Mouse (Mus musculus) ES-Bruce4 (cell line): ENCODE data around the gene Lhfpl5. TPM values are rescaled to one million over a fixed set of nuclear protein-coding genes. Genes with fewer than 3 reads are reported as not detected.

ENCODE experiments used
- H3K27ac ChIP-seq: 2 replicates; pipeline ENCODE4 v1.5.1; 2012; ENCODE audit warnings: low read length, inconsistent platforms; ENCODE audit not compliant: insufficient read depth
- H3K27me3 ChIP-seq: 2 replicates; pipeline ENCODE4 v1.6.1; 2012; ENCODE audit warnings: mild to moderate bottlenecking, low read length, inconsistent platforms; ENCODE audit not compliant: control insufficient read depth, poor library complexity, insufficient read depth, severe bottlenecking
- H3K36me3 ChIP-seq: 2 replicates; pipeline ENCODE4 v1.6.1; 2012; ENCODE audit warnings: inconsistent platforms, mild to moderate bottlenecking, low read length, moderate library complexity; ENCODE audit not compliant: control insufficient read depth, poor library complexity, insufficient read depth, severe bottlenecking
- H3K4me1 ChIP-seq: one replicate; pipeline ENCODE4 v1.8.1; 2011; ENCODE audit warnings: low read length; ENCODE audit not compliant: control insufficient read depth, insufficient read depth
- H3K4me3 ChIP-seq: 2 replicates; pipeline ENCODE4 v1.5.1; 2011; ENCODE audit warnings: low read depth, mild to moderate bottlenecking, low read length
- H3K9ac ChIP-seq: 2 replicates; pipeline ENCODE4 v1.6.1; 2012; ENCODE audit warnings: low read depth, mild to moderate bottlenecking, inconsistent platforms; ENCODE audit not compliant: poor library complexity, severe bottlenecking
- H3K9me3 ChIP-seq: replicated peaks from 2 replicates; pipeline ENCODE4 v1.6.1; 2012; ENCODE audit warnings: mild to moderate bottlenecking, low read length, inconsistent platforms; ENCODE audit not compliant: control insufficient read depth, poor library complexity, insufficient read depth, severe bottlenecking
- CTCF ChIP-seq: IDR thresholded peaks from one replicate; pipeline ENCODE4 v1.8.1; 2011; ENCODE audit warnings: low read depth, low read length
- EP300 ChIP-seq: IDR thresholded peaks from 2 replicates; pipeline ENCODE4 v1.6.1; 2011; ENCODE audit warnings: low read depth, low read length; ENCODE audit not compliant: insufficient read depth
- POLR2A ChIP-seq: IDR thresholded peaks from one replicate; pipeline ENCODE4 v1.8.1; 2011; ENCODE audit warnings: low read length; ENCODE audit not compliant: insufficient read depth
- polyA plus RNA-seq: library from polyadenylated mRNA; stranded (reverse); fragments of >200 nt; gene quantifications from 2 replicates; pipeline ENCODE4 v1.2.4, GENCODE M21; 2011; ENCODE audit warnings: low read depth; ENCODE audit not compliant: missing spikeins, insufficient read depth, insufficient read length

Gene Lhfpl5
- polyA plus RNA-seq, 1 experiment = not detected

GRCm38 (mm10) chr17:28531946-28532345, 43.5 kb upstream of the Lhfpl5 start:
- Histone ChIP-seq H3K27me3 (no peaks in the 10 kb centered on the region), H3K9me3 (no peaks in the 10 kb centered on the region), H3K4me3 (peak overlapping the region; percentile 12; the same call in 1 of the 2 replicates), H3K36me3 (no peaks in the 10 kb centered on the region), H3K27ac (no peak overlapping the region), H3K9ac (no peak overlapping the region), H3K4me1 (no peaks in the 10 kb centered on the region)
- TF ChIP-seq EP300 (no peak), POLR2A (no peak), CTCF (no peak)

DNA sequence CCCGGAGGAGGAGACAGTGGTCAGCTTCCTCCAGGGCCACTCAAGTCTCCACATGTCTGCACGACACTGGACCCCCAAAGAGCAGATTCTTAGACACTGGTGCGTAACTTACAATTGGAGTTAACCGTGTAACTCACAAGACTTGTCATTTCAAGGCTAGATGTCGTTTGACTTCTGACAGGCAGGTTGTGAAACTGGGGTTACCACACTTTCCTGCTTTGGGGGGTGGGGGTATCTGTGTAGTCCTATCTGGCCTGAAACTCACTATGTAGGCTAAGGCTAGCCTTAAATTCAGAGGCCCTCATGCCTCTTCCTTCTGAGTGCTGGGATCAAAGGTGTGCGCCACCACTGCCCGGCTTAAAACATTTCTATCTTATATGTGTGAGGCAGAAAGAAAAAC, 42.9 kb upstream of the Lhfpl5 start:
- Histone ChIP-seq H3K36me3 (no peaks in the 10 kb centered on the region), H3K9me3 (no peaks in the 10 kb centered on the region), H3K4me1 (no peaks in the 10 kb centered on the region), H3K9ac (no peak overlapping the region), H3K27ac (no peak overlapping the region), H3K27me3 (no peaks in the 10 kb centered on the region), H3K4me3 (no peak overlapping the region)
- TF ChIP-seq EP300 = no peak
- no peak for TF ChIP-seq CTCF
- no peak for TF ChIP-seq POLR2A

DNA sequence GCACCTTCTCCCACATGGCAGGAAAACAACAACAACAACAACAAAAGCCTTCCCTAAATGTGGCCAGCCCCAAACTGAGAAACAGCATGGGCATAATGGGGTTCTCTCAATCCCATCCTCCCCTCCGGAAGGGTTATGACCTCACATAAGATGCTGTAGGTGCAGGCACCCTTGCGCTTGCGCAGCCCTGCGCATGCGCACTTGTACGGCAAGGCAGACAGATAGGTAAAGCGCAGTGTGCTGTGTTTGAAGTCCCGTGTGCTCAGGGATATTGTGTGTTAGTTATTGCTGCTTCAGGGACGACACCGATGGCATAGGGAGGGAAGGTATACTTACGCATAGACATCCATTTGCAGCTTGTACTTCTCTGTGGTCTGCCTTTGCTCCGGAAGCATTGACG, 42.1 kb upstream of the Lhfpl5 start:
- no peak overlapping the region for H3K9ac ChIP-seq
- H3K27ac ChIP-seq = no peak overlapping the region
- H3K4me1 ChIP-seq = no peaks in the 10 kb centered on the region
- H3K27me3 ChIP-seq = no peaks in the 10 kb centered on the region
- no peak for TF ChIP-seq EP300
- TF ChIP-seq CTCF = no peak
- no peak for TF ChIP-seq POLR2A
- no peaks in the 10 kb centered on the region for H3K9me3 ChIP-seq
- H3K4me3 ChIP-seq = no peak overlapping the region
- H3K36me3 ChIP-seq = no peaks in the 10 kb centered on the region

DNA sequence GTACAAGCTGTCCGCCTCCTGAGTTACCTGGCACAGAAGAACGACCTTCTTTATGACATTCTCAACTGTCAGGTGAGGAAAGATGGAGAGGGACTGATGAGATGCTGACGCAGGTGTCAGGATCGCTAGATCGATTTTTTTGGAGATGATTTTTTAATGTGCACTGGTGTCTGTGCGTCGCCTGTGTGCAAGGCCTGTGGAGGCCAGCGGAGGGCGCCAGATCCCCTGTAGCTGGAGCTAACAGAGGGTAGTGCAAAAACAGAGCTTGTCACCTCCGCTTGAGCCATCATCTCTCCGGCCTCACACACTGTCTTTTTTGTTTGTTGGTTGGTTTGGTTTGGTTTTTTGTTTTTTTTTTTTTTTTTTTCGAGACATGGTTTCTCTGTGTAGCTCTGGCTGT, 37.6 kb upstream of the Lhfpl5 start:
- Histone ChIP-seq H3K27ac (no peak overlapping the region), H3K36me3 (no peaks in the 10 kb centered on the region), H3K4me1 (no peaks in the 10 kb centered on the region), H3K4me3 (no peak overlapping the region), H3K9me3 (no peaks in the 10 kb centered on the region), H3K27me3 (no peaks in the 10 kb centered on the region), H3K9ac (no peak overlapping the region)
- TF ChIP-seq CTCF = peak; percentile 87
- TF ChIP-seq POLR2A = no peak

DNA sequence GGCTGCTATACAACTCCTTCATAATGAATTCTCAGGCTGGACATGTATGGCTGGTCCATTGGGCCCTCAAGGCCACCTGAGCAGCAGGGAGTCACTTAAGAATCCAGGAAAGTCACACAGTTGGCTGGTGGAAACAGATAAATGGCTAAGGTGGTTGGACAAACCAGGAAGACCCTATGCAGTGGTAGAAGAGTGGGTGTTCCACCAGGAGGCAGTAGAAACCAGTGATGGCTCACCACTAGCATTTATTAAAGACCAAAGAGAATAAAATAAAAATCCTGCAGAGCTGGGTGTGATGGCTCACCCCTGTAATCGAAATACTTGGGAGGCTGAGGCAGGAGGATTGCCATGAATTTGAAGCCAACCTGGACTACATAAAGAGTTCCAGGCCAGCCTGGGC, 28.5 kb upstream of the Lhfpl5 start:
- no peak overlapping the region for H3K9ac ChIP-seq
- H3K27me3 ChIP-seq = no peaks in the 10 kb centered on the region
- H3K9me3 ChIP-seq = no peaks in the 10 kb centered on the region
- H3K4me3 ChIP-seq = no peak overlapping the region
- H3K36me3 ChIP-seq = no peaks in the 10 kb centered on the region
- H3K4me1 ChIP-seq = peaks cover 3% of the 10 kb centered on the region
- TF ChIP-seq POLR2A = no peak
- no peak for TF ChIP-seq CTCF
- no peak for TF ChIP-seq EP300
- H3K27ac ChIP-seq = no peak overlapping the region

DNA sequence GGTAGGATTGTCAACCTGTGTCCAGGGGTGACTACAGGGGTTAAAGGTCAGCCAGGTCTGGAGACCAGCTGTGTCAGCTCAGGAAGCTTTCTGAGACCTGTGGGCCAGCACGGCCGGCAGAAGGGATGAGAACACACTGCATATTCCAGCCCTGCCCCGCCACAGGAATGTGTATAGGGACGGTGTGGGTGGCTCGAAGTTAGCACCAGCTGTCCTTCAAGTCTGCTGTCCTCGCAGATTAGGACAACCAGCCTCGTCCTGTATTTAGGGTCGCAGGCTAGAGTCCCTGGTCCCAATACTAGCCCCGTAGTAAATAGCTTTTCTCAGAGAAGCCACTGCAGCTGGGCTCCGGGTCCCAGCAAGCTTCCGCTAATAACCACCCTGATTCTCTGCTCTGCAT, 26.9 kb upstream of the Lhfpl5 start:
- no peak overlapping the region for H3K27ac ChIP-seq
- peak overlapping the region; percentile 7; the same call in 1 of the 2 replicates for H3K9ac ChIP-seq
- no peak overlapping the region for H3K4me3 ChIP-seq
- no peaks in the 10 kb centered on the region for H3K36me3 ChIP-seq
- no peak for TF ChIP-seq POLR2A
- no peak for TF ChIP-seq CTCF
- no peak for TF ChIP-seq EP300
- H3K27me3 ChIP-seq = no peaks in the 10 kb centered on the region
- no peaks in the 10 kb centered on the region for H3K9me3 ChIP-seq
- H3K4me1 ChIP-seq = peaks cover 4% of the 10 kb centered on the region
